Mouse (Mus musculus) thymus, adult 2 months (tissue): ENCODE results near the gene Skp1a. TPM values are rescaled to one million over a fixed set of nuclear protein-coding genes. Genes with fewer than 3 reads are reported as not detected.

Experiments
- DNase-seq: peaks from one replicate; pipeline ENCODE4 v3.0.0; 2021
- H3K27ac ChIP-seq: fragments of 200-500 bp; 2 replicates; pipeline ENCODE4 v1.5.1; 2012; ENCODE audit warnings: low read length, control low read depth; ENCODE audit not compliant: control insufficient read depth, insufficient read depth
- H3K27me3 ChIP-seq: fragments of 200-500 bp; 2 replicates; pipeline ENCODE4 v1.6.1; 2012; ENCODE audit warnings: mild to moderate bottlenecking, low read length, moderate library complexity, mixed read lengths; ENCODE audit not compliant: control insufficient read depth, insufficient read depth
- H3K36me3 ChIP-seq: fragments of 200-500 bp; 2 replicates; pipeline ENCODE4 v1.6.1; 2012; ENCODE audit warnings: mild to moderate bottlenecking, low read length, moderate library complexity; ENCODE audit not compliant: control insufficient read depth, insufficient read depth
- H3K4me1 ChIP-seq: fragments of 200-500 bp; replicated peaks from 2 replicates; pipeline ENCODE4 v1.6.1; 2012; ENCODE audit warnings: low read length; ENCODE audit not compliant: control insufficient read depth, insufficient read depth
- H3K4me3 ChIP-seq: fragments of 200-500 bp; 2 replicates; pipeline ENCODE4 v1.5.1; 2012; ENCODE audit warnings: mild to moderate bottlenecking, low read length, control low read depth, moderate library complexity; ENCODE audit not compliant: control insufficient read depth, insufficient read depth
- CTCF ChIP-seq: fragments of 200-500 bp; IDR thresholded peaks from 2 replicates; pipeline ENCODE4 v1.5.1; 2012; ENCODE audit warnings: mild to moderate bottlenecking, control low read depth, low read length, moderate library complexity, borderline replicate concordance; ENCODE audit not compliant: control insufficient read depth, poor library complexity, insufficient read depth; ENCODE audit errors: extremely low read depth
- POLR2A ChIP-seq: fragments of 200-500 bp; IDR thresholded peaks from 2 replicates; pipeline ENCODE4 v1.6.1; 2012; ENCODE audit warnings: mild to moderate bottlenecking, low read length, control low read depth, moderate library complexity; ENCODE audit not compliant: control insufficient read depth, poor library complexity, insufficient read depth; ENCODE audit errors: extremely low read depth
- WGBS: fragments of 180-500 bp; shearing (Covaris S2); methylation state at CpG from one replicate; pipeline ENCODE4 v1.1.7; 2018; 5-methylcytosine and 5-hydroxymethylcytosine counted together
- polyA plus RNA-seq: library from polyadenylated mRNA; depleted of rRNA; stranded (reverse); fragments of >200 nt; gene quantifications from 2 replicates; pipeline ENCODE4 v1.2.3, GENCODE M21; 2012

Gene Skp1a
- polyA plus RNA-seq, 1 experiment = 35.9 TPM

DNA sequence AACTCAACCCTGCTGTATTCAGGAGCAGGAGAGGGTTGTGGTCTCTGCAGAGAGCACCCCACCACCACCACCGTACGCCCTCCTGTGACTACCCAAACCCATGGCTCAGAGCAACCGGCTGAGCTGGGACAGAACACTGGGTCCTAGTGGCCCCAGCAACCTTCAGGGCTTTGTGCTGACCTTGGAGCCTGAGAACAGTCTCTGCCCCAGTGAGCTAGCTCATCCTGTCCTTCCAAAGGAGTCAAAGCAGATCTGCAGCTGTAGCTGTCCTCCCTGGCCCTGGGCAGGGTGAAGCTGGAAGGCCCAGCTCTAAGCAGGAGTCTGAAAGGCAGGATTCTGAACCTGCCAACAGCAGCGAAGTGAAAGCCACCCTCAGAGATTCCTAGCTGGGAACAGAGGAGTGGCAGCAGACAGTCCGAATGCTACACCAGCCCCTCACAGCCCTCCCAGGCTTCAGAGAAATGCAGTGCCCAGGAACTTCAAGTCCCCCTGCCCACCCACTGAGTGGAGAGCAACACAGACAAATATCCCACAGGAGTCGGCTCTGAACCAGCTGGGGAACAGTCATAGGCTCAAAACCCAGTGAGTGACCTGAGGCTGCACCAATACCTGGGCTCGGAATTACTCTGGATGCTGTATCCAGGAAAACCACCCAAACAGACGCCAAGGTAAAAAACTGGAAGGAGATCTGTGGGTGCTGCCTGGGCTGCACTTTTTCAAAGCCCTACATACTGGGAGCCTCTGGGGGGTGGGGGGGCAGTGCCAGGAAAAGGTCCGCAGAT lies 44.2 kb downstream of the Skp1a start:
- peaks cover 32% of the 10 kb centered on the region for H3K4me1 ChIP-seq
- peaks cover 96% of the 10 kb centered on the region for H3K36me3 ChIP-seq
- H3K4me3 ChIP-seq = peak overlapping the region; percentile 90
- no peaks in the 10 kb centered on the region for H3K27me3 ChIP-seq
- DNase-seq = no peak
- H3K27ac ChIP-seq = peak overlapping the region; percentile 96
- WGBS = 20% methylated on average over 9 of the region's 9 CpGs
- TF ChIP-seq POLR2A = peak; percentile 4
- no peak for TF ChIP-seq CTCF

DNA sequence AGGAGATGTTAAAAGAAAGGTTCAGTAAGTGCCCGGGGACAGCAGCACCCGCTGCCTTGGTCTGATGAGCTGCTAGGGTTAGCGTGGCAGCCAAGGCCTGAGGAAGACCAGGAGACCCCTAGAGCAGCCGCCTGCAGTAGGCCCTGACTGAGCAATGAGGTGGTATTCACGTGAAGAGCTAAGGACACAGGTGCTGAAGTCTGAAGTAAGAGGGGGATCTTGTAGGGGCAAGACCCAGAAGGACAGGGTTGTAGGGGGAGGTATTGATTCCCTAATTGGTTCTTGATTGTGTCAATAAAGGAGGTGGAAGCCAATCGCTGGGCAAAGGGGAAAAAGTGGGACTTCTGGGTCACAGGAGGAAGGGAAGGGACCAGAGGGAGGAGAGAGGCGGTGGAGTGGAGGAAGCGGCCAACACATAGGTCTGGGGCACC lies 45.2 kb downstream of the Skp1a start:
- DNase-seq = peak; percentile 46
- Histone ChIP-seq H3K4me3 (peak overlapping the region; percentile 90), H3K27ac (peak overlapping the region; percentile 96), H3K4me1 (peaks cover 28% of the 10 kb centered on the region), H3K36me3 (peaks cover 100% of the 10 kb centered on the region), H3K27me3 (no peaks in the 10 kb centered on the region)
- TF ChIP-seq CTCF (no peak), POLR2A (peak; percentile 35; the same call in 1 of the 2 replicates)
- 53% methylated on average over 8 of the region's 8 CpGs for WGBS

- Histone ChIP-seq H3K27me3 (no peaks in the 10 kb centered on the region), H3K27ac (peak overlapping the region; percentile 96), H3K4me3 (peak overlapping the region; percentile 90), H3K36me3 (peaks cover 95% of the 10 kb centered on the region), H3K4me1 (peaks cover 23% of the 10 kb centered on the region)
- TF ChIP-seq POLR2A (no peak), CTCF (no peak)
- DNase-seq = peak; percentile 46
- 50% methylated on average over 6 of the region's 6 CpGs for WGBS
These were observed 45.8 kb downstream of the Skp1a start for GRCm38 (mm10) chr11:52277433-52278150.

GRCm38 (mm10) chr11:52278164-52278563 lies 46.4 kb downstream of the Skp1a start:
- no peak for DNase-seq
- H3K4me1 ChIP-seq = peaks cover 17% of the 10 kb centered on the region
- H3K4me3 ChIP-seq = peak overlapping the region; percentile 90
- peak overlapping the region; percentile 96 for H3K27ac ChIP-seq
- TF ChIP-seq POLR2A (no peak), CTCF (no peak)
- H3K27me3 ChIP-seq = no peaks in the 10 kb centered on the region
- 53% methylated on average over 3 of the region's 3 CpGs for WGBS
- peaks cover 89% of the 10 kb centered on the region for H3K36me3 ChIP-seq

GRCm38 (mm10) chr11:52278991-52279390 lies 47.2 kb downstream of the Skp1a start:
- H3K4me1 ChIP-seq = peaks cover 15% of the 10 kb centered on the region
- H3K36me3 ChIP-seq = peaks cover 81% of the 10 kb centered on the region
- H3K27ac ChIP-seq = peak overlapping the region; percentile 96
- H3K4me3 ChIP-seq = peak overlapping the region; percentile 90
- H3K27me3 ChIP-seq = no peaks in the 10 kb centered on the region
- no peak for DNase-seq
- TF ChIP-seq CTCF (no peak), POLR2A (no peak)
- WGBS = 20% methylated on average over 6 of the region's 6 CpGs

GRCm38 (mm10) chr11:52279611-52280145 lies 47.9 kb downstream of the Skp1a start:
- H3K4me3 ChIP-seq = peak overlapping the region; percentile 90
- no peaks in the 10 kb centered on the region for H3K27me3 ChIP-seq
- H3K27ac ChIP-seq = peak overlapping the region; percentile 96
- WGBS = 25% methylated on average over 8 of the region's 8 CpGs
- TF ChIP-seq CTCF (no peak), POLR2A (no peak)
- peaks cover 74% of the 10 kb centered on the region for H3K36me3 ChIP-seq
- peaks cover 14% of the 10 kb centered on the region for H3K4me1 ChIP-seq
- DNase-seq = peak; percentile 52
